ENCODE assay signal across 10 mouse cellular contexts in the genomic region with DNA sequence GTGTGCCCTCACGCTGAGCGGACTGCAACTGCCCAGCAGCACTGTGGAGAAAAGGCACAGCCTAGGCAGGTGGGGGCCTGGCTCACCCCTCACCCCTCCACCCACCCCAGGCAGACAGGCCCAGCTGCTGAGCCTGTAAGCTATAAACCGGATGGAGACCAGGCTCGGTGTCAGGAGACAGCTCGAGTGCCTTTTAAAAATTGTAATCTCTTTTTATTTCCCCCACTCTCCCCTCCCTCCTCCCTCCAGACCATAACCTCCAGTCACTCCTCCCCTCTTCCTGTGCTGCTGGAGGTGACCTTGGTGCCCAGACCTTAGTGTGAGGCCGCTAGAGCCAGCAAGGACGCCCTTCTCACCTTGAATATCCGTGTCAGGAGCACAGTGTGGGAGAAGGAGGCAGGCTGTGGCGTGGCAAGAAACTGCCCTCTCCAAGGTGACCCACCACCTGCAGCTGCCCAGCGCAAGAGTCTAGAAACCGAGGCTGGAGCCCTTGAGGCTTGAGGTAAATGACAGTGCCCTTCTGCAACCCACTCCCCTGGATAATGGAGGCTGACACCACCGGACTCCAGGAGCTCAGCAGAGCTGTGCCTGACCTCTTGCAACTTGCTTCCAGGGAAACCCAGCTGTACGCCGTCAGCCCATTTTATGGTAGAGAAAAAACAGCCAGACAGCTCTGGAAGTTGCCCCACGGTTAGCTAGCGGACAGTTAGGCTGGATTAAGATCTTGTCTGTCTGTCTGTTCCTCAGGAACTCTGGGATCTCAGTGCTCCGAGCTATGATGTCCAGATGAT. TPM values are rescaled to one million over a fixed set of nuclear protein-coding genes. Genes with fewer than 3 reads are reported as not detected.
A peak's percentile ranks its signal among the peaks of the same experiment; 100 is the strongest.
DNase-seq lines count a peak whose midpoint lies in the region; ATAC-seq and TF ChIP-seq lines count a peak whose summit lies in the region.
"Had no signal": no experiment of that assay in that cellular context is flagged by ENCODE, and none has a peak within 500 bp of the region (broad histone marks: within the 10 kb centered on the region; RNA-seq: fewer than 3 reads in every experiment).

No protein-coding gene starts in this region.

- peak overlapping the region; percentile 58 for H3K4me2 ChIP-seq in heart, postnatal 0 days (ENCODE audit: low read depth, low read length)
- peak overlapping the region; percentile 34 for H3K4me2 ChIP-seq in limb, embryonic 11.5 days (ENCODE audit: low read depth, severe bottlenecking)
- H3K4me2 ChIP-seq: forebrain, embryonic 12.5 days; liver, embryonic 13.5 days had no signal

- peak; percentile 85 for ATAC-seq in heart, postnatal 0 days (ENCODE audit: insufficient read depth, low read depth)
- peak; percentile 81 for ATAC-seq in limb, embryonic 11.5 days (ENCODE audit: insufficient number of reproducible peaks, low FRiP score, low TSS enrichment, low read depth)

- no peaks in the 10 kb centered on the region for H3K27me3 ChIP-seq in heart, postnatal 0 days (ENCODE audit: control insufficient read depth, insufficient read depth, low read length)
- no peaks in the 10 kb centered on the region for H3K27me3 ChIP-seq in limb, embryonic 11.5 days (ENCODE audit: control insufficient read depth, insufficient read depth, low read length)
- H3K27me3 ChIP-seq: liver, embryonic 13.5 days had no signal

- no peak for TF ChIP-seq CTCF in heart, postnatal 0 days (IDR thresholded peaks at IDR 0.05; ENCODE audit: low read depth)

- no peaks in the 10 kb centered on the region for H3K36me3 ChIP-seq in heart, postnatal 0 days (replicated peaks; ENCODE audit: control insufficient read depth, insufficient read depth, low read length)
- no peaks in the 10 kb centered on the region for H3K36me3 ChIP-seq in limb, embryonic 11.5 days (ENCODE audit: control insufficient read depth, insufficient read depth, low read length)
- H3K36me3 ChIP-seq: forebrain, embryonic 12.5 days; liver, embryonic 13.5 days had no signal

- peaks cover 22% of the 10 kb centered on the region for H3K4me1 ChIP-seq in heart, postnatal 0 days (ENCODE audit: control insufficient read depth, insufficient read depth)
- peaks cover 52% of the 10 kb centered on the region for H3K4me1 ChIP-seq in limb, embryonic 11.5 days (ENCODE audit: control insufficient read depth, insufficient read depth, low read length)

- peak overlapping the region; percentile 78 for H3K9ac ChIP-seq in heart, postnatal 0 days (replicated peaks; ENCODE audit: low read depth, low read length)
- peak overlapping the region; percentile 27; the same call in 1 of the 2 replicates for H3K9ac ChIP-seq in limb, embryonic 11.5 days (ENCODE audit: low read length)
- H3K9ac ChIP-seq: forebrain, embryonic 12.5 days; liver, embryonic 13.5 days had no signal

- peak; percentile 36 to 49 for DNase-seq in heart, adult 18-20 months
- DNase-seq in heart, adult 8-10 months (ENCODE audit: low spot score), result no peak
- DNase-seq in R1 (ENCODE audit: low read depth, low spot score), result peak; percentile 51
- peak; percentile 90 for DNase-seq in heart, postnatal 0 days (ENCODE audit: low spot score)
- DNase-seq in limb, embryonic 11.5 days (ENCODE audit: low spot score), result peak; percentile 77
- no peak for DNase-seq in layer of hippocampus, postnatal 36 days
- no peak for DNase-seq in cerebellum, adult 11 months
- DNase-seq in gastrocnemius, postnatal 36 days, result no peak
- DNase-seq: liver, embryonic 13.5 days had no signal

- TF ChIP-seq EP300 in heart, postnatal 0 days (IDR thresholded peaks at IDR 0.05; ENCODE audit: low read depth), result peak; percentile 43; the same call in 1 of the 2 replicates

- H3K4me3 ChIP-seq in heart, postnatal 0 days (ENCODE audit: low read depth, low read length), result peak overlapping the region; percentile 37
- H3K4me3 ChIP-seq in limb, embryonic 11.5 days (ENCODE audit: low read depth, low read length), result no peak overlapping the region
- H3K4me3 ChIP-seq: forebrain, embryonic 12.5 days; liver, embryonic 13.5 days had no signal

- intact Hi-C loops in gastrocnemius, postnatal 36 days (cut with DNase I), result loop anchor here (5.0 kb wide), 1 partner anchor 47 kb away; no protein-coding TSS in a partner anchor

- H3K9me3 ChIP-seq in heart, postnatal 0 days (replicated peaks; ENCODE audit: control insufficient read depth, low read length), result no peaks in the 10 kb centered on the region
- H3K9me3 ChIP-seq in limb, embryonic 11.5 days (ENCODE audit: control insufficient read depth, low read length), result no peaks in the 10 kb centered on the region
- H3K9me3 ChIP-seq: forebrain, embryonic 12.5 days; liver, embryonic 13.5 days had no signal

- peak overlapping the region; percentile 99 for H3K27ac ChIP-seq in heart, postnatal 0 days (ENCODE audit: low read depth)
- H3K27ac ChIP-seq in limb, embryonic 11.5 days (replicated peaks; ENCODE audit: low read depth, low read length), result peak overlapping the region; percentile 65
- H3K27ac ChIP-seq: forebrain, embryonic 12.5 days; liver, embryonic 13.5 days had no signal

- 29% methylated on average over 17 of the region's 17 CpGs for WGBS in heart, postnatal 0 days
- WGBS in limb, embryonic 11.5 days, result 11% methylated on average over 17 of the region's 17 CpGs

RNA-seq across cellular contexts. Expression of a gene that starts 13.5 kb away (rescaled TPM):
- 10 to 100 TPM; 89.2 to 93.9 TPM for total RNA-seq in heart, adult 18-20 months (2021)
- total RNA-seq in heart, adult 8-10 months (2022), result 100 to 1,000 TPM in 1 of 4 experiments, 10 to 100 TPM in 3; 88.9 to 104 (median 91.6) TPM
- total RNA-seq in heart, postnatal 0 days (2014; rRNA removed; ENCODE audit: low replicate concordance), result 113 and 139 TPM in 2 replicates
- 56.2 and 65.9 TPM in 2 replicates for polyA plus RNA-seq in heart, postnatal 0 days (2015; fragmentation: Nextera tagmentation; extraction: Ambion mirVana)
- 46.1 and 53.2 TPM in 2 replicates for polyA plus RNA-seq in limb, embryonic 11.5 days (2014; fragmentation: Nextera tagmentation; extraction: Ambion mirVana)
- 10 to 100 TPM; 80.2 to 86.1 TPM for total RNA-seq in layer of hippocampus, postnatal 36 days (2021)
- total RNA-seq in gastrocnemius, postnatal 36 days (2021), result 10 to 100 TPM; 43.0 to 43.4 TPM

Comparison
In these comparisons a context has a peak if more than half of its experiments do, and no peak if none do; other contexts are left out.
1. DNase-seq: peak in heart, adult 18-20 months (2 of 2), R1 (single experiment), heart, postnatal 0 days (single experiment) and limb, embryonic 11.5 days (single experiment); none in heart, adult 8-10 months (single experiment), layer of hippocampus, postnatal 36 days (0 of 2), cerebellum, adult 11 months (single experiment) and gastrocnemius, postnatal 36 days (0 of 2).